Mouse (Mus musculus): Measurements from ENCODE around the gene Carmil1. TPM values are rescaled to one million over a fixed set of nuclear protein-coding genes. Genes with fewer than 3 reads are reported as not detected.

Gene Carmil1
- total RNA-seq, 4 experiments from 2014 or later = 52.8 to 101 (median 64.1) TPM

DNA sequence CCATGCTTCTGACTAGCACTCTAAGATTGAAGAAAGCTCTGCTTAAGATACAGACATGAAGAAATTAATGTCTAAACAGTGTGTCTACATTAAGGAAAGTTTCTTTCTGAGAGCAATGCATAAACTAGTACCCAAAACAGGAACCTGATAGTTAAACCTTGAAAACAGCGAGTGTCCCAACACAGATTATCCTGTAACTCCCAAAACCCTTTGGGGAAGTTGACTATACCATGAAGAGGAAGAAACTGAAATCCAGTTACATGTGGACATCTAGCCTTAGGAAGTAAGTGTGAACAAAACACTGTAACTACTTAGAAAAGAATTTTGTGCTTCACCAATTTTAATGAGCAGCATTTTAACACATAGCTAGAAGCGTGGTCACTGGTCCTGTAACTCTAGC lies 177.4 kb downstream of the Carmil1 start:
- no peak for DNase-seq

DNA sequence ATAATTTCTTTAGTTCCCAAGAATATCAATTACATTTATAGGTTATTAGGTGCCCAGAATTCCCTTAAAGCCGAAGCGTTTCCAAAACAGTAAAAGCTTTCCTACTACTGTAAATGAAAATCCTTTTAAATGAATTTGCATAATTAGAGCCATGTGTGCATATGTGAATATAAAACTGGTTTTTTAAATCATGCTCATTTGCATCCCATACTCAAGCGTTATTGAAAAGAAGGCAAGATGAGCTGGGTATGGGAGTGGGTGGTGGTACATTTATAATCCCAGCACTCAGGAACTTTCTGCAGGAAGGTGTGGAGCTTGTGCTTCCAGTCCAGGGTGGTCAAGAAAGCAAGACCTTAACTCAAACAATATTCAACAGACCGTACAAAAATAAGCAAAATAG lies 178.3 kb downstream of the Carmil1 start:
- no peak for DNase-seq

DNA sequence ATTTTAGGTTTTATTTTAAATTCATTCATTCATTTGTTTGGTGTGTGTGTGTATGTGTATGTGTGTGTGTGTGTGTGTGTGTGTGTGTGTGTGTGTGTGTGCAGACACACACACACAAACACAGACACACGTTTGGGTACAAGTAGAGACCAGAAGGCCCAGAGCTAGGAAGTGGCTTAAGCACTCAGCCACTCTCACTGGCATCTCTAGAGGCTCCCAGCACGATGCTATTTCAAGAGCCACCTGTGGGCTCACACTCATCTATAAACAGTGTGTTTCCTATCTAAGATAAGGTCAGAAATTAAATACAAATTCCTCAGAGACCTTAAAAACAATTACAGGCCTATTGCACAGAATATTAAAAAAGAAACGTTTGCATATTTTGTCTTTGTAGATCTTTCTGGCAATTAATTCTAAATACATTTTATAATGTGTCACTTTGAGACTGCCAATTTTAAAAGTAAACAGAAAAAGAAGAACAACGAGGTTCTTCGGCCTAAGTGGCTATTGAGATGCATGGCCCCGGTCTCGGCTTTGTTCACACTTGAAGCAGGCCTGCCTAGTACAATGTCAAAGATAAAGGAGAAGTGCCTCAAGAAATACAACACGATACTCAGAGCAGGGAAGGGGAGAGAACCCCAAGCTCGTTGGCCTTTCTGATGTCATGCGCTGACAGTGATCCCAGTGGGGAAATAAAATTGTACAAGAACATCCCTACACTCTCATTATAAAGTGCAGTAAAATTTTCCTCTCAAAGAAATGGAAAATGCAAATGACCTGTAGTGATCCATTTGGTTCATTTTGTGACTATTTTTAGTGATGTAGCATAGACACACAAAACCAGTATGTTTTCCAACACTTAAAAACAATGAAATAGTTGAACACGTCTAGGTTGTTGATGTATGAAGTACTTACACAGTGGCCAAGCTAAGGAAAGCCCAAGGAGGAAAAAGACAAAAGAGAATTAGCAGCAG lies 179.2 kb downstream of the Carmil1 start:
- DNase-seq = no peak

DNA sequence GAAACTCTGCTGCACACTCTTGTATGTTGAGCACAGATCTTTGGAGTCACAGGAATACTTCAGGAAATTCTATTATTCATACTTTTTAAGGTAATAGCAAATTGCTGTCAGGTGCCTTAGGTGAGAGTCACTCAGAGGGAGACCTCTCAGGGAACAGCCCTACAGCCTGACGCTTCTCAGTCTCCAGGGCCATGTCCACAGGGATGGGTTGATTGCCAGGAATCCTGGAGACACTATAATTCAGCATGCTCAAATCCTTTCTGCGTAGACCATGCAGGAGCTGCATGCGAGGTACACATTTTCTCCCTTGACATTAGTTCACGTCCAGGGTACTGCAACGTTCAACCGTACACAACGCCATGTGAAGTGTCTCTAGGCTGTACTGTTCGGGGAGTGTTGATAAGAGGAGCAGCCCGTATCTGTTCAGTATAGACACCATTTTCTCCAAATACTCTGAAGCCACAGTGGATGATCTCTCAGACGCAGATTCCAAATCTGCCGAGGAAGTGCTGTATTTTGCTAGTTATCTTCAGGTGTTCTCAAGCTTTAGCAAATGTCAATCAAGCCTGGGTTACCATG lies 180.0 kb downstream of the Carmil1 start:
- DNase-seq = no peak

DNA sequence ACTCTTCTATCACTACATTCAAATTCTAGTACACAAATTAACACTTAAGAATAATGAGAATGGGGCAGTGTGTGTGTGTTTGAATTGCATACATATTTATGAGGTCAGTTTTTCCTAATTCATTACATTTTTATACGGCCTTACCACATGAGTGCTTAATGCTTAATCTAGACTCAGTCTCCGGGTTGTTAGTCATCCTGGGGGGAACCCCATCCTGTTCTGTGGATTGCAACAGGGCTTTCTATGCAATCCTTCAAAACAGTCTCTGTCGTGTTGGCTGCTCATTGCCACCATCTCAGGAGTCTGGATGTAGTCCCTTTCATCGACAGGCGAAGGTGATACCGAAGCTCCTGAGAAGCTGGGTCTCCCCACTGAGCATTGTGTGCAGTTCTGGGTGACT lies 184.0 kb downstream of the Carmil1 start:
- DNase-seq = no peak

DNA sequence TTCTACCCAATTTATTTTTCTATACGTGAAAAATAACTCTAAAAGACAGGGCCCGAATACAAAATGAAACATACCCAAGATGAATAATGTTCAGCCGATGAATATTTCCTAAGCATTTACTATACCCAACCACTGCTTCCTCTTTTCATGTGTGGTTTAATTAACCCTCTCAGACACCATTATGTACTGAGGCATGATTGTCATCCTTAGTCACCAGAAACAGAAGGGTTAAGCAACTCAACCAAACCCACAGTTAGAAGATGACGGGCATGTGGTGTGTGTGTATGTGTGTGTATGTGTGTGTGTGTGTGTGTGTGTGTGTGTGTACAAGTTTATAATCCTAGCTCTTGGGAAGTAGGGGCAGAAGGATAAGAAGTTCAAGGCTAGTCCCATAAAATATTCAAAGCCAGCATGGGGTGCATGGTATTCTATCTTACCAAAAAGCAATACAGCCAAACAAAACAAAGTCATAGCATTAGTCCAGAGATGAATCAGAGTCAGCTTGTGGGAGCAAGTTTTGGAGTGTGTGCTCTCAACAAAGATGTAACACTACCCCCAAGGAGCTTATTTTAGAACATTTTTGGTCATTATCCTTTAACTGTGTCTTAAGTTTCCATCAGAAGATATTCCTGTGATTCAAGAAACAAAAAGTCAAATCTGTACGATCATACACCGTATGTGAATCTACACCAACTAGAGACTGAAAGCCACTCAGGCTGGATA lies 185.6 kb downstream of the Carmil1 start:
- DNase-seq = no peak

DNA sequence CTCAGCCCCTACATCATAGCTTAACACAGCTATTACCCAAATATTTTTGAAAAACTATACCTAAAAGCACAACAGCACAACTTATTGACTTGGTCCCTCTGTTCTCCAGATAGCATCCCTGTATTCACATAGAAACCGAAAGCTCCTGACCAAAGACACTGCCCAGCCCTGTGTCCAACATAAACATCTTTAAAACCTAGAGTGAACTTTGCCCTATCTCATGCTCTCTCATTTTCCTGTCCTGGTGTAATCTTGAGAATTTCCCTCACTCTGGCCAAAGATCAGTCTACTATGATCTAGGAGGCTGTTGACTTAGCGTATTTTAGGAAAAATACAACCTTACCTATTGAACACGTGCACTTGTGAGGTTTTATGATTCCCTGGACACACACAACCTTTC lies 187.5 kb downstream of the Carmil1 start:
- DNase-seq = no peak

DNA sequence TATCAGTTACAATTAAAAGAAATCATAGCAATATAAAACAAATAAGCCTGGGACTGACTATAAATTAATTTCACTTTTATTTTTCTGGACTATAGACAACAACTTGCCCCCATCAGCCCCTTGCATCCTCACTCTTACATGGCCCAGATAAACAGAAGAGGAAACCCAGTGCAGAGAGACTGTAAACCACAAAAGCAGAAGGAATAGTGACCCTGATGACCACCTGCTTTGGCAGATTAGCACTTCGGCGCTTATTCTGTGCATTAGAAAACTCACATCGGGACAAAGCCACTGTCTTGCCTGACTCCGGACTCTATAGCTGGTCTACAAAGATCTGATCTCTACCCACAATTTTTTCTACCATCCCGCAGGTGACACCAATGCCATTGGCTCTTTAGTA lies 188.5 kb downstream of the Carmil1 start:
- DNase-seq = no peak

DNA sequence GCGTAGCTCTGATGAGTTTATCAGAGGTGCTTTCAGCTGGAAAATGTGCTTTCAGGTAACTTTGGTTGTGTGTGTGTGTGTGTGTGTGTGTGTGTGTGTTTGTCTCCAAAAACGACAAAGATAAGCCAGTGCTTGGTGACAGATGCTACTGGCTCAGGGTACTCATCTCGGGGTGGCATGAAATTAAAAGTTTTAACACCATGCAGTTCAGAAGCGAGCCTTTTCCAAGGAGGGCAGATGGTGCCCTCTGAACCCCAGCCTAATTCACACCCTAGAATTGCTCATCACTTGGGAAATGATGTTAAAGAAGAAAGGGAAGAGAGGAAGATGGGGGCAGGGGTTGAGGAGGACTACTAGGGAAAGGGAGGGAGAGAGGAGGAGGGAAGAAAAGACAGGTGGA lies 198.4 kb downstream of the Carmil1 start:
- DNase-seq = no peak

DNA sequence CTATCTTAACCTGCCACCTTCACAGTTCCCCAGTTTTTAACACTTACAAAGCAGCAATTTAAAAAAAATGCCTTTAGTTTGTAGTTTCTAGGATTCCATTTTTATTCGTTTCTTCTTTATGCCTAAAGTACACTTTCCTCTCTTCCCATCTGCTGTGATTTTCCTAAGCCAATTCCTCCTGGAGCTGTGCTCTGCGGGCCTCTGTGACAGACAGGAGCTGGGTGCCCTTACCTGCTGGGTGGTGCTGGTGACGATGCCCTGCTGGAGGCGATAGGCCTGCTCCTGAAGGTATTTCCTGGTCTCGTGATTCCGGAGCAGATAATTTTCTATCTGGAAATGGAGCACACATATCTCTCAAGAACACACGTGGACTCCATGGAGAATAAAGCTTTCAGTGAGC lies 198.9 kb downstream of the Carmil1 start:
- no peak for DNase-seq

DNA sequence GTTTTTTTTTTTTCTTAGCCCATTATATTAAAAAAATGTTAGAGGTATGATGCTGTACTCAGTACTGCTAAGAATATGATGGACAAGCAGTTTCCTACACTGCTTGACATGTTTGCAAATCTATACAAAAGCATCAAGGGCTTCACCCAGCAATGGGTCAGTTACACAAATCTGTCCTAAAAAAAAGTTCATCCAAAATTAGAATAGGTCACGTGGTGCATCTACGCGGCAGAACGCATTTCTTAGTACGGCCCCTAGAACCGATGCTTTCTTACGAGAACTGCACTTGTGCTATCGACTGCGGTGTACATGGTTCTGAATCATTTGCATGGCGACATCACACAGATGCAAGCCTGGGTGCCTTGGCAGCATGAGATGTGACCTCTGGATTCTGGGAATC lies 208.0 kb downstream of the Carmil1 start:
- no peak for DNase-seq

DNA sequence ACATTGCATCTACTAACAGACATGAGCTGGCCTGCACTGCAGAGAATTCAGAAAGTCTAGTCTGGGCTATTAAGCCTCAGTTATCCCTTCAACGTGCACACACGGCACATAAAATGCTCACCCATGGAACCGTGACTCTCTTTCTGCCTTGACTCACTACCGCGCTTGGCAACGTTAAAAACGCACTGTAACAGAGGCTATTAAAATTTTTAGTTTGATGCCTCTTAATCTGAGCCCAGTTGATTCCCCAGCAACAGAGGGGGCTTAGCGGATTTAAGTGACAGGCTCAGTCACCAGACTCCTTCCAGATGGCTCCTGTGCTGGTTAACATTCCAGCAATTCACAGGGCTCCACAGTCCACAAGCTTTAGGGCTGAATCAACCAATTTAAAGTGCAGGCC lies 213.0 kb downstream of the Carmil1 start:
- no peak for DNase-seq

DNA sequence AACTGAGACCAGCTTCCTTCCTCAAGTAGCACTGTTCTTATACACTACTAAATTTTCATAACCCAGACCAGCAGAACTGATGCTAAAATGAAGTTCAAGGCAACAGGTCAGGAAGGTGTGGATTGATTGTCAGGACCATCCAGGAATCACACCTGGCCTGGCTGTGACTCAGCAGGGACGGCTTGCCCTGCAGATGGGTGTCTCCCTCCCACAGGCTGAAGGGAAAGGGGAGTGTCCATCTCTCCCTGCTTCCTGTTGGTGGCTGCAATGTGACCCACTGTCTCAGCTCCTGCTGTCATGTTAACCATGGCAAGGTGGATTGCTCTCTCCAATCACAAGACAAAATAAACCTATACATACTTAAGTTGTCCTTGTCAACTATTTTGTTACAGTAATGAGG lies 215.1 kb downstream of the Carmil1 start:
- no peak for DNase-seq

DNA sequence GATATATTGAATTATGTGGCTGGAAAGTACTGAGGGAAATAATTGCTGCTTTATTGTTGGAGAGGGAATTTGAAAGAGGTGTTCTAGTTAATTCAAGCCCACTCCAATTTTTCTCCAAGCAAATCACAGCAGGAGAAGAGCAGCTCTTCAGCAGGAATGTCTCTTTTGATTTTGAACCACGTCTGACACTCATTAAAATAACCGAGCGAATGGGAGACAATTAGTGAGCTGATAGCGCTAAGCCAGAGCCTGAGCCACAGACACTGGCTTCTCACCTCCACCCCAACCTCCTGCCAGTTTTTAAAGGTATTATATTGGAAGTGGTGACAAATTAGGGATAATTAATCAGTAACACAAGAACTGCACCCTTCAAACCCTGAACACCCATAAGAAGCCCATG lies 217.8 kb downstream of the Carmil1 start:
- no peak for DNase-seq

DNA sequence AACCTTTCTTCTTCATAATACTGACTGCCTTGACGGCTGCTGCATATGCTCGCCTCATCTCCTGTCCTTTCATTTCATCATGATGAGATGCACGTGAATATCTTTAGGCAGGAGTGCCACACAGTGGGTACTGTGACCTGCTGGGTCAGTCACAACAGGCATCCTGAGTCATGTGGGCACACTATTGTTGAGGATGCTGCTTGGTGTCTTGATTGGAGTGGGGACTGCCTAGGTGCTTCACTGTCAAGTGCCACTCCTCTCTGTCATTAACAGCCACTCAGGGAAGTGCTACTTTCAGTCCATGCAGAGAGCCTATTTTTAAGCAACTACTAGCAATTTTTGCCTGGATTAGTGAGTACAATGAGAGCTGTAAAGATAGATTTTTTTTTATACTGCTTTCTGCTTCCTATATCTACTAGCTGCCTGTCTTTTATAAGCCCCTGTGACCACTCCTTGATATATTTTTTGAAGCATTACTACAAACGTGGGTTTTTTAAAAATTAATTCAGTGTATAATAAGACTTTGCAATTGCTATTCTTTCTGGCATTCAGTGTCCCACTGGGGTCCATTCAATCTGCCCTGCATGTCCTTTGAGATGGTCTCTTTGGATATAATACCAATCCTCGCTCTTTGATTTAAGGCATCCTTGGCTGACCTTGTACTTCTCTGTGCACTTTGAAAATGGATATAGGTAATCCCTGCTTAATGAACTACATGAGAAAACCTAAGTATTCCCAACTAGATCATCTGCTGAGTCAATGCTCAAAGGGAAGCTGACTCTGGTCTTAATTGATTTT lies 225.3 kb downstream of the Carmil1 start:
- no peak for DNase-seq

DNA sequence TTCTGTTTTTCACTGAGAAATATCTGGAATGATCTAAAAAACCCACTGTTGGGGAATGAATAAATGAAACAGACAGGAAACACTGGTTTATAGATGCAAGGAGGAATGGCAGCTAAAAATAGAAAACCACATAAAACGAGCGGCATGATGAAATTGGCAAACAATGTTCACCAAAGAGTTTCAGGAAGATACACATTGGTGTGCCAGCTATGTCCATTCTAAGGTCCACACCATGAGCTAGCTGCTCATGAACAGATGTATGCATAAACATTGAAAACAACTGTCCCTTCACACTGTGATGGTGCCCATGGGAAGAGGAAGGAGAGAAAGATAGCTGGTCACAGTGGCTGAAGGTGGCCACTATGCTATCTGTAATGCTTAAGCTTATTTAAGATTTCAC lies 229.1 kb downstream of the Carmil1 start:
- no peak for DNase-seq

DNA sequence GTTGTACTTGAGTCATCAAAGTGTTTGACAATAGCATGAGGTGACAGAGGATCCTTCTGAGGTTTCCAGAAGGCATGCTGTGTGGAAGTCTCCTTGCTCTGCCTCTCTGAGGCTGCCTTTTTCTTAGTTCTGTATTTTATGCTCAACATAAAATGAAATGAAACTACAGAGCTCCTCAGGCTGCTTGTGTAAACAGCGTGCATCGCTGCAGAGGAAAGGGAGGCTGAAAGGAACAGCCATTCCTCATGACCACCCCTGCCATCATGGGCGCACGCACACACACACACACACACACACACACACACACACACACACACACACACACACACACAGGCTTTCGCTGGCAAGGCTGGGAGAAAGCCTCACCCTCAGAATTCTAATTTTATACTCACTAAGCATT lies 230.3 kb downstream of the Carmil1 start:
- no peak for DNase-seq

DNA sequence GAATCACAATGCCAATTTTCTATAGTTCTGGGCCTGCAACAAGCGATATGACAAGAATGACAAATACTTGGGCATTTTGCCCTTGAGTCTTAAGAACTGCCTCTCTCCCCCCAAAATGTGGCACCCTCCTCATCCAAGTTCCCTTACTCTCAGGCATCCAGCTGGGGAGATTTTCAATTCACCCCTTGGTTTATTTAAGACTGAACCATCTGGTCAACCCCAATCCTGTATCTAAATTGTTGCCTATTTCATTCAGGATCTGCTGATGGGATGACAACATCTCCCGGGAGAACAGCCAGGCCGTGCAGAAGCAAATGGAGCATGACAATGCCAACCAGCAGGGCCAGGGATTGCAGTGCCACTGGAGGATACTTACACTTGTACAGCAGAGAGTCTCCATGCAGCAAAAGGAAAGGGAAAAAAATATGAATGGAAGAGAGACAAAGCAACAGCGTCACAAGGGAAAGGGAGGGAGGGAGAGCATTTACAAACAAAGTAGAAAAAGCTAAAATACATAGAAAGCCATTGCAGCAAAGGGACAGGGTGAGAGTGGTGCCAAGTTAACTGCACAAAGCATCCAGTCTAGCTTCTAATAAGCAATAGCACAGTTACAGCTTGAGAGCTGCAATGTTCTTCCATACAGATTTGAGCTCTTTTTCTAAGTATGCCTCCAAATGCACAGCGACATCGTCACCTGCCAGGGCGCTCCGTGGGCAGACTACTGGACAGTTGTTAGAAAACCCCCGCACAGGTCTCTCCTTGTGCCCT lies 231.1 kb downstream of the Carmil1 start:
- DNase-seq = no peak

DNA sequence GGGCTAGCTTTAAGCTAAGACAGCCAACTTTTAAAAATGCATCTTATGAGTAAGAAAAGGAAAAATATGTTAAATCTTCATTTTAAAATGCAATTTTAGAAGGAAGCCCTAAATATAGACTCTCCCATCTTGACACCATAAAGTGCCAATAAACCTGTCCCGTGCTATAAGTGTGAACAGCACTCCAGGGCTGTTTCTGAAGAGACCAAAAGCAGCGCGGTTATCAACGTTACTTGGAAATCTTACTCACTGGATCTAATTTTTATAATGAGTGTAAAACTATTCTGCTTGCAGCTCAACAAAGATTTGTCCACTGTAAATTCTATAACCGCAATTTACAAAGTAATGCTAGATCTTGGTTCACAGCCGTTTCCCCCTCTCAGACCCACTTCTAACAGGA lies 232.0 kb downstream of the Carmil1 start:
- DNase-seq = no peak

DNA sequence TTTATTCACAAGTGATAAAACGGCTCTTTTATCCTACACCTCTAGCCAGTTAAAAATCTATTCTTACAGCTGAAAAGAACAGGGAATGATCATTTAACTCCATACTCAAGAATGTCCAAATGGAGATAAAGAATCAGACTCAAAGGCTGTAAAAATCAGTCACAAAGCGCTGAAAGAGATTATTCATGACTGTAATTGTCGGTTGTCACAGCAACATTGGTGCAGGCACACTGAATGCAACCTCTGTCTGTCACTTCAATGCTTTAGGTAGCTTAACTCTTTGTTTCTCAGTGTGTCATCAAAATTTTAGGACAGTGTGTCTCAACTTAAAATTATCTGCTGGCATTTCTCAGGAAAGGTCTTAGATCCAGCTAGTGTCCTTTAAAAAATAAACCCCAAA lies 235.3 kb downstream of the Carmil1 start:
- DNase-seq = no peak

DNA sequence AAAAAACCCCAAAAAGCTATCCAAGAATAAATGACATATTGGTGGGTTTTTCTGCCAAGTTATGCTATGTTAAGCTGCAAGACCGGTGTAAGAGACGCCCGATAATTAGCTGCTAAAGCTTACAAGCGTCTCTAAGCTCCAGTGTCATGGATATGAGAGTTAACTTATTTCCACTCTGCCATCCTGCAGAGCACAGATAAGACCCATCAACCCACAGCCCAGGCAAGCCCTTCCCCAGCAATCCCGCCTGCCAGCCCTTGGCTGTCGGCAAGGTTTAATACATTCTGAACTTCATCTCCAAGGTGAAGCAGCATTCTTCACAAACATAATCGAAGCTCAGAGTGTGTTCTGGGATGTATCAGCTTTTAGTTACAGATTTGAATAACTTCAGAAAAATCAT lies 240.4 kb downstream of the Carmil1 start:
- no peak for DNase-seq

DNA sequence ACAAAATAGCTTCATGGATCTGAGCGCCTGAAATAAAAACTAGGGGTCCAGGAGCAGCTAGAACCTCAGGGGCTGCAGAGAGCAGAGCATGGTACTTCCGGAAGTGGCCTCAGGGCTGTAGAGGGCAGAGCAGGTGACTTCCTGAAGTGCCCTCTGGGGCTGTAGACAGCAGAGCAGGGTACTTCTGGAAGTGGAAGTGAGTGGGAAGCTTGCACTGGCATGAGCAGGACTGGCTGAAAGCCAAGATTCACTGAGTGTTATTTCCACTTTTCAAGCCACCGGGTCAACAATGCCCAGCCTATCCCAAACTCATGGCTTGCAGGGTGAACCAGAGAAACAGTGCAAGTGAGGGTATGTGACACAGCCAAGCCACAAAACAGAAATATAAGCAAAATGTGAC lies 243.1 kb downstream of the Carmil1 start:
- DNase-seq = no peak

All from adrenal gland, adult 8-10 months (tissue).